Mouse (Mus musculus) gonadal fat pad, adult 2 months (tissue): ENCODE measurements around the gene Thsd4. TPM values are rescaled to one million over a fixed set of nuclear protein-coding genes. Genes with fewer than 3 reads are reported as not detected.

ENCODE experiments used
- DNase-seq: peaks from one replicate; pipeline ENCODE4 v3.0.0-alpha.2; 2012; ENCODE audit warnings: low read depth
- polyA plus RNA-seq: library from polyadenylated mRNA; depleted of rRNA; stranded (reverse); fragments of >200 nt; gene quantifications from 2 replicates; pipeline ENCODE4 v1.2.3, GENCODE M21; 2012

Thsd4 gene
- polyA plus RNA-seq, 1 experiment, result 4.7 TPM

DNA sequence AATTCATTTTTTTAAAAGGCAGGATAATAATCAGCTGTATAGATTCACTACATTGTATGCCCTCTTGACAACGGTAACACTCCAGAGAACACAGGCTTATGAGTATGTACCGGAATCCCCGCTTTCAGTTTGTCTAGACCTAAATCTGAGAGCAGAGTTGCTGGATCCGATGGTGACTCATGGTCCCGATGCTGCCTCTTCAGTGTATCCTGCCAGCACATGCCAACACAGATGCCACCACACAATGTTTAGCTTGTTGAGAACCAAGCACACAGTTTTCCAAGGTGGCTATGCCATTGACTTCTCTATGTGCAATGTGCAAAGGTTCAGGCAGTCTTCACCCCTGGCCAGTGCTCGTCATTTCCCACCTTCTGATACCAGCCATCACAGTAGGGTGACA, 378.0 kb downstream of the Thsd4 start:
- DNase-seq, result no peak

DNA sequence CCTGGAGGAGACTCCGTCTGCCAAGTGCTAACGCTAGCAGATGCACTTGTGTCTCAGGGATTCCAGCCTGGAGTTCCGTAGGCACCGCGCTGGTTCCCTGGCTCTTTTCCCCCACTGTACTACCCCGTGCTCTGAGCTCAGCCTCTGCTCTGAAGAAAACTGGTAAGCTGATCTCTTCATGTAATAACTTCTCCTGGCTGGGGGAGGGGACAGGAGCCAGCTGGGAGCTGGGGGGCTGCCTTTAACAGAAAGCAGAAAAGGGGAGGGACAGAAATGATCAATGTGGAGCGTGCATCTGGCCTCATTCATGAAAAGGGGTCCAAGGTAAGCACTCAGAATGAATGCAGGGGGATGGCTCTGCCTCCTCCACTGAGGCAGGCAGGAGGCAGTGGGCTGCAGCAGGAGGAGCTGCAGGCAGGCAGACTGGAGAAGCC, 380.7 kb downstream of the Thsd4 start:
- no peak for DNase-seq

DNA sequence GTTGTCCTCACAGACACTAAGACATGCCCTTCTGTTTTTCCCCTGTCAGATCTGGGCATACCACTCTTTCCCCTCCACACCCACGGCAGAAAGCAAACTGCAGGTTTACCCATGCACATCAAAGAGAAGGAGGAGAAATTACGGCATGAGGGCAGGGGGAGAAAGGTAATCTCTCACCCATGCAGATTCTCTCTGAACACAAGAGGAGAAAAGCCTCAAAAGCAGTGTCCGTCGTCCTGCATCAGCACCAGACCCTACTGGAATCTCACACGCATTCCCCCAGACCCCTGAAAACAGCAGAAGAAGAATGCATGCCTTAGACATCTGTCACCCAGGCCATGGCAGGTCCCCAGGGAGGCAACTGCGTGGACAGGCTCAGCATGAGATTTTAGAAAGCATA, 381.4 kb downstream of the Thsd4 start:
- no peak for DNase-seq

DNA sequence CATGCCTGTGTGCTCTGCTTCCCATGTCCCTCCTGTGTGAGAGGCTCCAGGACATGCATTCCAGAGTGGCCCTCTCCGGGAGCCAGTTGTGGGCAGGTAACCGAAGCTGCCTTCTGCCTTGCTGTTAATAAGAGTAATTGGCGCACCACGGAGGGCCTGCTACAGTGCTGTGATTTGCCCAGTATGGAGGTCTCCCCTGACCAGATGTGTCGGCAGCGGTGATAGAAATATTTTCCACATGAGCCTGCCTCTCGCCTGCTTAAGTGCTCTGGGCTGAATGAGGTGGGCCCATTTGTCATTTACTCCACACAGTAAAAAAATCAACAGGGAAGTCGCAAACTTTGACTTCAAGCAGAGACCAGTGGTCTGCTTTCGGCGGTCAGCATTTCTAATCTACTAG, 382.4 kb downstream of the Thsd4 start:
- no peak for DNase-seq

DNA sequence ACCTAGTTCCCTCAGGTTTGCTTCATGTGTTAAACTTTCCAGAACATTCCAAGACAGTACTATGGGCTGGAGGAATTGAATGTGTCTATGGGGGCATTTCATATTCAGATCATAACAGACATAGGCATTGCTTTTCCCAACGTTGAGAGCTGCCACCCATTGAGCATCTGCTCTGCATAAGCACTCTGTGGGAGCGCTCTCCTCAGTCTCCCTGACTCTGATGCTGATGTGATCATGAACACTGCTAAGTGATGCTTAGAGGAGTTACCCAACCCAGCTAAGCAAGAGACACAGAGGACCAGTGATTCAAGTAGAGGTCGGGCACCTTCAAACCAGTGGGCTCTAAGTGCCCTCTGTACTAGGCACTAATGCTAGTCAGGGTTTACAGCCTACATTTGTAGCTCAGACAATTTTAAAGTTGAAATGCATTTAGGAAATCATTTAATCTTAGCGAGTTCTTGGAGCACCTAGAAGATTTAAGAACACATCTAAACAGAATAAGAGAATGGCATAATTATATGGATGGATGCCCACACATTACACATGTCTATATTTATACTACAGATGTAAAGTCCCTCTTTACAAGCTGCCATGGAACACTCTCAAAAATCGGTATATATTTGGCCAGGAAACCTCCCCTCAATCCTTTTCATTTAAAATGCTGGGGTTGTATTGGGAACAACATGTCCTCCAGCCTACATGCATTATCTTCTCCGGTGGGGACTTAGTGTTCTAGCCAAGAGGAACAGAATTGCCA, 392.4 kb downstream of the Thsd4 start:
- DNase-seq, result no peak

DNA sequence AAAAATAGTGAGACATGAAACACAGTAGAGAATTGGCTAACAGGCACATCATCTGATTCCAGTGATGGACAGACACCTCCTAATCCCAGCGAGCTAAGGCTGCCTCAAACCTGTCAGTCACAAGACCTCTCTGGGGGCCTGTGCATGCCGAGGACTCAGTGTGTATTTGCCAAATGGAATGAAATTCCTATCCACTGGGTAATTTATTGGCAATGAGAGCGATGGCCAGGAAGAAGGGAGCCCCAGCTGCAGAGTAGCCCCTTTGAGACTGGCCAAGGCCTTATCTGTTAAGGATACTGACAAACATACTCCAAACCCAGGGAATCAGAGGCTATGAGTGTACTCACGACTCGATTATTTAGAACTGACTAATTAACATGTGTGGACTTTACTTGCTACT, 394.9 kb downstream of the Thsd4 start:
- DNase-seq, result no peak

DNA sequence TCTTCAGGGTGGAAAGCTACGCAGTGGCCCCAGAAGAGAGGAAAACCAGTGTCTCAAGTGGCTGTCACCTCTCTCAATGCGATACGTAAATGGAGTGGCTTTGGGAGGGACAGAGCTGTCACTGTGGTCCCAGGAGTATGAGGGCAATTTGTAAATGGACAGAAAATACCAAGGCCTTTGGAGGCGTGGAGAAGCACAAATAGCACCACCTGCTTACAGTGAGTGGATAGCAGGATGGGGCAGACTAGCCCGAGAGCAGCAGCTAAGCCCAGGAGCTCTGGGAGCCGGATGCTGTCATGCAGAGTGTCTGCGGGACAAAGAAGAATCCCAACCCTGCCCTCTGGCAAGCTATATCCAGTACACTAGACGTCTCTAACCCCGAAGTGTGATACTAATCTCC, 397.7 kb downstream of the Thsd4 start:
- DNase-seq, result no peak

DNA sequence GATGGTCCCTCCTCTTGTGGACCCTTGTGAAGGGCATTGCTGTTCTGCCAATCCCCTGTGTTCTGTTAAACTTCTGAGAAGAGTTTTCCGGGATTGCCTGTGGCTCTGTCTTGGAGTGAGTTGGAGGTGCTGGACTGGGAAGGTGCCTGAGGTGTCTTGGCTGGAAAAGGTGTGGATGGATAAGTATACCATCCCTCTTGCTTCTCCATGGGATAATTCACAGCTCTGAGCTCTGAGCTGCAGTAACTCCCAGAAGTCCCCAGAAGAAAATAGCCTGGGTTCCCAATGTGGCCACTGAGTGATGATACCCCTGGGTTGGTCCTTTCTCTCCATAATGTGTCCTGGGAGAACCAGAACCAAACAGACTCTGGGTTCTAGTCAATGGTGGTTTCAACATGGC, 398.8 kb downstream of the Thsd4 start:
- DNase-seq, result no peak

DNA sequence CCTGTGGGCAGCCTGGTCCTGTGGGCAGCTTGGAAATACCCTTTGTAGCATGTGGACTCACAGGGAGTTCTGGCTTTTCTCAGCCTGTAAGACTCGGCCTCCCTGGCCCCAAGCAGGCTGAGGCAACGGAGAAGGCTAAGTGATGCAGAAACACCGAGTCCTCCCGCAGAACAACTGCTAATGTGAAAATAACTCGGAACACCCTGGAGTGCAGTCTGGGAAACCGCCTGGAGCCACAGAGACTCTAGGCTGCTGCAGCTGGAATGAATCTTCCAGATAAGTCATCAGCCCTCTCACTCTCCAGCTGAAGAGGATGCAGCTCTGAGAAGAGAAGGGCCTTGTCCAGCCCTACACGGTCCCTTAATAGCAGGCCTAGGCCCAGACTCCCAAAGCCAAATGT, 402.0 kb downstream of the Thsd4 start:
- no peak for DNase-seq

DNA sequence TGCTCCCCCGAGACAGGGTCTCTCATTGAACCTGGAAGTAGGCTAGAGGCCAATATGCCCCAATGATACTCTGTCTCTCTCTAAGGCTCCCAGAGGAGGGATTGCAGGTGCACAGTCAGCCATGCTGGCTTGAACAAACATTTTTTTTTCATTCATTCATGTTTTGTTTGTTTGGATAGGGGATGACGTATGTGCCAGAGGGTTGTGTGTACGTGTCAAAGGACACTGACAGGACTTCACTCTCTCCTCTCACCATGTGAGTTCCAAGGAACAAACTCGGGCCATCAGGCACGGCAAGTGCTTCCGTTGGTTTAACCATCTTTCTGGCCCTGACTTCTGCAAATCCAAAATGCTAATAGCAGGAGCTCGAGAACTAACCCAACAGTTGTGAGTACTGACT, 404.0 kb downstream of the Thsd4 start:
- DNase-seq, result no peak

DNA sequence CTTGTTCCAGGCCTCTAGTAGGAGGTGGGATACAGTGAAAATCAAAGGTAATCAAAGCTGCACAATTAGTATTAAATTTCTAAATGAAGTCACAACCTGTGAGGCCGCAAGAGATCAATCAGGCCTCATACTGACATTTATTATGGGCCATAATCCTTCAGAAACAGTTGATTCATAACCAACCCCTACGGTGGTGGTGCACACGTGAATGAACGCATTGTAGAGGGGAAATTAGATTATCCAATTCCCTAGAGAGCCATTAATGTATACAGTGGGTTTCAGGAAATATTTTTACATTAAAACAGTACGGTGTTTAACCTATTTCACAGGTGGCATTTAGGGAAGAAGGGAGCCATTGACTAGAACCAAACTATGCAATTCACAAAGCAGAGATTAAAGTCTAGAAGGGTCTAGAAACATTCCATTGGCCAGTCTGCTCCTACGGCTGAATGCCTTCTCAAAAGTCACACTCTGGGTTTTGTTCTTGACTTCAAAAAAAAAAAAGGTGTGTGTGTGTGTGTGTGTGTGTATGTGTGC, 406.1 kb downstream of the Thsd4 start:
- no peak for DNase-seq

DNA sequence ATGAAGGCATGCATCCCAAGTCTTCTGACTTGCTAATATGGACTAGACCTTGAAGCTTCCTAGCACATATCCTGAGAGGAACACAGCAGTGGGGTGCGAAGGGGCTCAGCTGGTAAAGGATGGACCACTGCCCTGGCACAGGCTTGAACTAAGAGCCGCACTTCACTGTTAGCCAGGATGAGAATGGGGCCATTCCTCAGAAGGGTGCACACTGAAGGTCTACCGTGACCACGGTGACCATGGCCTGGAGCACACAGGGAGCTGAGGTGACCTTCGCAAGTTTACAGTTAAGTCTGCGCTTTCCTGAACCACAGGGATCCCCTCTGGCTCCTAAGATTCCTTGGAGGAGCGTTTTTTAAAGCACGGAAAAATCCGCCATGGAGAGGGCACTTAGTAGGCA, 406.5 kb downstream of the Thsd4 start:
- no peak for DNase-seq

DNA sequence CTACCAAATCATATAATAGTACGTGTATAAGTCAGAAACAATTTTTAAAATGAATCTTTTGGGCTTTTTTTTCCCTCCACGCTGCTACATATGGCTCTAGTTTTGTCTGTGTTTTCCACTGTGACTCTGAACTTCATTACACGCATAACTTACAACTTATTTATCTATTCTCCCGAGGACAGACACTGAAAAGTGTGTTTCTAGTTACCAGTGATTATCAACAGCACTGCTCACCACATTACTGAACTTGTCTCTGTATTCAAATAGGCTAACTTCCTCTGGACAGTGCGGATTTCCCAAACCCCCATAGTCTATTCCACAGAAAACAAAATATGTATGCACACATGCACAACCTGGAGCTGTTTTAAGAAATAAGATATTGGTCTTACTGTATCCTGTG, 411.6 kb downstream of the Thsd4 start:
- DNase-seq, result no peak

DNA sequence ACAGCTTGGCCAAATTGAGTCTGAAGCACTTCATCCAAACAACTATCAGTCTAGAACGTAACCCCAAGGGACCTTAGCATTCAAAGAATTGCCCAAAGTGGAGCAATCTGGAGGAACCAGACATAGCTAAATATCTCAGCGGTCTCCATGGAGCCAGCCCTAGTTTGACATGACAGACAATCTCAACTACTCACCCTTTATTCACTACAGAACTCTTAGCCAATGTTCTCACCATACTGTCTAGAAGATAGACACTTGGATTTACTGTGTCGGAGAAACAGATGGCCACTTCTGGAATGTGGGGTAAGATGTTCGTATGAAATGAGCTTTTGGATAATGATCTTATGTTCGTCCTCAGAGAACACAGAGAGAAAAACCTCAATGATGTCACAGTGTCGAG, 415.2 kb downstream of the Thsd4 start:
- no peak for DNase-seq

DNA sequence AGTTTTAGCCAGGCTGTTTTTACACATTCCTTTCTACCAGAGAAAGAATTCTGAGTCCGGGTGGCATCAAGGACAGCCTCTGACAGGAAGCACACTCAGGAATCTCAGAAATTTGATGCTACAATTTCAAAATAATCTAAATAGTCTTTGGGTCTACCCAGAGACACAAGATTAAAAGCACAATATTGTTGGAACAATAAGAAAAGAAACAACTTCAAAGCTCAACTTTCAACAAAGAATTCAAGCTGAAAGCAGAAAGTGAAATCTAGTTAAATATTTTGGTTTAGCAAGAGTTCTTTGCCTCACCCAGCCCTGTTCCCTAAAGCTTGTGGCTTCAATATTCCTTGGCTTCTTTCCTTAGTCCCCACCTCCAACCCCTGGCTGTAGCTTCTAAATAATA, 415.7 kb downstream of the Thsd4 start:
- no peak for DNase-seq

DNA sequence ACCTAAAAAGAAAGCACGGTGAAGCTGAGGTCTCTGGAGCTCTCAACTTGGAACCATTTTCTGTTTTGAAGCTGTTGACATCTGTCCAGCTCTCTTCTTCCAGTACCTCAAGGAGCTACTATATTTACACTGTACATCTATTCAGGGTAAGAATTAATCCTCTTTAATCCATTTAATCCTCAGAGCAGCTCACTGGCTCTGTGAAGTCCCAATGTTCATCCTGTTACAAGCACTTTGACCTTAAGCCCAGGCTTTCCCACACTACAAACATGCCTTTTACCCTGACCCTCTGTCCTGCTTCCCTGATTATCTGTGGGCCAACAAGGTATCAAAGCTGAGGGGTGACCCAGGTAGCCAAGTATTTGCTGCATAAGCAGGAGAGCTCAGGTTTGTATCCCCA, 427.6 kb downstream of the Thsd4 start:
- no peak for DNase-seq

DNA sequence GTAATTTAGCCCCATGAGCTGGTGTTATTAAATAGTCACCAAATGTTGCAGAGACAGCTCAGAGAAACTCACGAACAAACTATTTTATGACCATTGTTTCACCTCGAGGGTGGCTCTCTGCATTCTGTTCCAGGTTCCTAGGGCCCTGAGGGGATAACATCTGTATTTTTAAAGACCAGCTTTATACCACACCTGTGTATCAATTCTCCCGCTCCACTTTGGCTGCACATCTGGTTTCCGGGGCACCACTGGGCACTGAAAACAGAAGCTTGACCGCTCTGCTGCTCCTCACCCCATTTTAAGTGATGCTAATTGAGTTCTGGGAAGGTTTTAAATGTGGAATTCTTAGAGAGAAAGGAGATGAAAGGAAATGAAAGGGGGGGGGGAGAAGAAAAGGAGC, 429.4 kb downstream of the Thsd4 start:
- DNase-seq, result no peak

DNA sequence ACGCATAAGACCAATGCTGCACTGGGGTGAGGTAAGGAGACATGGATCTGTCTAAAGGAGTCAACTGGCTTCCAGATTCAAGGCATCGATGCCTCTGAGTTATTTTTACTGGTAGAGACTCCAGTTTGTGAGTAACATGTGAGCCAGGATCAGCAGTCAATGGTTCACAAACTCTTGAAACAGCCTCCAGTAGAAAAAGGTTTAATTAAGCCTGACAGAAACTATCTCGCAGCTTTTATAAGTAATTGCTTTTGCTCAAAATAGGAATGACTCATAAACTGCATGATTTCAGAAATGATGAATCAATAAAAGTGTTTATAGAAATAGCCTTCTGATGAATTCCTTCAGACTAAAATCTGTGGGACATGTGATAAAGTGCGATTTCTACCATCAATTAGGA, 432.4 kb downstream of the Thsd4 start:
- no peak for DNase-seq

DNA sequence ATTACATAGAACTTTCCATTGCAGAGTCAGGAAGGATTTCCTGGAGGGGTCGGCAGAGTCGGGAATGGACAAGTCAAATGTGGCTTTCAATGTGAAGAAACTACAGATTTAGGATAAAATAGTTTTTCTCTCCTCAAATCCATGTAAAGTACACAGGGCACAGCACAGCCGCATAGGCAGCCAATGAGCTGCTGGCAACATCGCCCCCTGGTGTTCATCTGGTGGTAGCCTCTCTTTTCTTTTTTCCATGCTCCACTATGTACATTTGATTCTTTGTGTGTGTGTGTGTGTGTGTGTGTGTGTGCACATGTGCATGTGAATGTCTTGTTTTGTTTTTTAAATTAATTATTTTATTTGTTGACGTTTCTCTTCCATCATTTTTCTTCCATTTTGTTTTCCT, 433.7 kb downstream of the Thsd4 start:
- DNase-seq, result no peak

DNA sequence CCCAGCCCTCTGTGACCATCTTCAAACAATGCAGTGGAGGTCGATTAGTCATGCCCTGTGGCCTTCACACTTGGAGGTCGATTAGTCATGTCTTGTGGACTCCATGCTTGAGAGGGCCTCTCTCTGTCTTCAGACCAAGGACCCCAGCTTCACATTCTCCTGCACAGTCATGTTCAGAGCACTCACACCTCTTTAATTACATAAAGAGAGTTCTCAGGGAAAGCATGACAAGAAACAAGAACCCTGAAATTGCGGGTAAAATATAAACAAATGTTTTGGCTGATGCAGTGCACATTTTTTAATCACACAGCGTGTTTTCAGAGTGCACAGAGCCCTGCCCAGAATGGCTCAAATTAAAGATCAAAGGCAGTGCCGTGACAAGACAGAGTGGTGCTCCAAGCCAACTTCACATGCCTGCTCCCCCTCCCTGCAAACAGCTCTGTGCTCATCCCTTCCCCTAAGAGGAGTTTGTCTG, 439.7 kb downstream of the Thsd4 start:
- DNase-seq, result no peak

DNA sequence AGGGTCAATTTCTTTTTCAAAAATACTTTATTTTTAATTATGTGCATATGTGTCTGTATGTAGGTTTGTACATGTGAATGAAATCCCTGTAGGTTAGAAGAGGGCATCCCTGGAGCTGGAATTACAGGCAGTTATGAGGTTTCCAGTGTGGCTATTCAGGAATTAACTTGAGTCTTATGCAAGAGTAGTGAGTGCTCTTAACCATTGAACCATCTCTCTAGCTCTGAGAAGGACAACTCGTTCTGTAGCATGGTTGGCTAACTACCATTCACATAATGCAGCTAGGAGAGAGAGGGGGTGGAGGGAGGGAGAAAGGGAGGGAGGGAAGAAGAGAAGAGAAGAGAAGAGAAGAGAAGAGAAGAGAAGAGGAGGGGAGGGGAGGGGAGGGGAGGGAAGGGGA, 444.1 kb downstream of the Thsd4 start:
- DNase-seq, result no peak

DNA sequence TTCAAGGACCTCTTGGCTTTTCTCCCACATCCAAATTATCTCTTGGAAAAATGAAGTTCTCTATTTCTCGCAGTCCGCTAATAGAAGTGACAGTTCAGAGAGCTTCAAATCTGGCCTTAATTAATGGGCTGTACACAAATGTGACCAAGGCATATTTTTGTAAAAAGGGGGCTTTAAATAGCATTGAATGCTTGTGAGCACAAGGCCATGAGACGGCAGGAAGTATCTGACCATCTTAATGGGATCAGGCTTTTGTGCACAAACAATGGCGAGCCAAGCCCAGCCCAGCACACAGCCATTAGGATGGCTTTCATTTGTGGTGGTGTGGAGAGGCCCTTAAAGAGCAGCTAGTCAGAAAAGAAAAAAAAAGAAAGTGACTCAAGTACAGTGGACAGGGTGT, 445.4 kb downstream of the Thsd4 start:
- no peak for DNase-seq

DNA sequence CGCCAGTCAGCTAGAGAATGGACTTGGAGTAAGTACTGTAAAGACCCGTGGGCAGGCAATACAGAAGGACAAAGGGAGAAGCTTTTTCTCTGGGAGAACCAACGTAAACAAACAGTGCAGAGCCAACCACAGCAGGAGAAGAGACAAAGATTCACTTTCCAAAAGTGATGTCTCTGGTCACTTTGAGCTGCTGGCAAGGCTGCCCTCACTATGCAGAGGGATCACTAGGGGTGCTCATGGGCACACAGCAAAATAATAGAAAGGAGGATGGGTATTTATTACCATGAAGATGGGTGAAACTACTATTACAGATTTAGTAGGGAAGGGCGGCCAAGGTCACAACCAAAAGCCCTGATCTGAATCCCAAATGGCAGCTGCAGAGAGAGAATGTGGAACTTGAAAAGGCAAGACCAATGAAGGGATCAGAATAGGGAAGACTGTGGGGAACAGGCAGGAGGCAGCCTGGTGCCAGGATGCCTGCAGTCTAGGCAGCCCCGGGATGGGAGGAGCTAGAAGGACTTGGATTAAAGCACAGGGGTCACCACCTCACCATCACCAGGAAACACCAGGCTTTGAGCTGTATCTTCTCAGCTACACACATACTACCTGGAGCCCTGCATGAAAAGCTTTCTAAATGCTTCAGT, 450.1 kb downstream of the Thsd4 start:
- DNase-seq, result no peak
